Mouse (Mus musculus): Measurements from ENCODE around the gene Aar2. TPM values are rescaled to one million over a fixed set of nuclear protein-coding genes. Genes with fewer than 3 reads are reported as not detected.

The Aar2 gene
- total and polyA plus RNA-seq, 3 experiments, result 28.2 to 34.1 TPM; not detected in 1

- no peaks in the 10 kb centered on the region for H3K36me3 ChIP-seq (ENCODE audit: control insufficient read depth in 1 of 2, insufficient read depth in 2 of 2, low read length in 2 of 2)
- DNase-seq (ENCODE audit: low read depth, low spot score), result no peak
- TF ChIP-seq CTCF (IDR thresholded peaks at IDR 0.05 in 2 of 3, conservative IDR thresholded peaks at IDR 0.05 in 1 of 3; ENCODE audit: control insufficient read depth in 1 of 3, insufficient read depth in 1 of 3, low read depth in 2 of 3, low read length in 3 of 3, poor library complexity in 1 of 3, severe bottlenecking in 1 of 3), result no peak
- TF ChIP-seq TBP (IDR thresholded peaks at IDR 0.05; ENCODE audit: low read depth, low read length), result no peak
- no peak for TF ChIP-seq UBTF (IDR thresholded peaks at IDR 0.05; ENCODE audit: borderline replicate concordance, insufficient read depth, low read depth, low read length)
- TF ChIP-seq ZKSCAN1 (IDR thresholded peaks at IDR 0.05; ENCODE audit: low read depth, low read length), result no peak
- no peak for TF ChIP-seq HCFC1 (IDR thresholded peaks at IDR 0.05; ENCODE audit: low read depth, low read length)
- no peak for TF ChIP-seq EP300 (IDR thresholded peaks at IDR 0.05; ENCODE audit: low read depth in 1 of 2, low read length in 2 of 2)
- no peak for TF ChIP-seq ZC3H11A (IDR thresholded peaks at IDR 0.05; ENCODE audit: low read depth, low read length)
- no peak for TF ChIP-seq POLR2AphosphoS5 (IDR thresholded peaks at IDR 0.05; ENCODE audit: borderline replicate concordance, low read depth, low read length)
- TF ChIP-seq POLR2A (IDR thresholded peaks at IDR 0.05; ENCODE audit: control insufficient read depth in 1 of 2, insufficient read depth in 1 of 2, low read depth in 1 of 2, low read length in 2 of 2, poor library complexity in 1 of 2), result no peak
- no peak for TF ChIP-seq ETS1 (IDR thresholded peaks at IDR 0.05; ENCODE audit: low read depth, low read length)
- no peak for TF ChIP-seq ZMIZ1 (IDR thresholded peaks at IDR 0.05; ENCODE audit: low read depth, low read length)
- no peak for TF ChIP-seq MEF2A (IDR thresholded peaks at IDR 0.05; ENCODE audit: extremely low read depth, insufficient replicate concordance, low read depth, low read length, poor library complexity, severe bottlenecking)
- TF ChIP-seq TCF12 (IDR thresholded peaks at IDR 0.05; ENCODE audit: low read depth, low read length), result no peak
- no peak for TF ChIP-seq MXI1 (IDR thresholded peaks at IDR 0.05; ENCODE audit: low read depth, low read length)
- no peak for TF ChIP-seq MAX (IDR thresholded peaks at IDR 0.05; ENCODE audit: low read length)
- TF ChIP-seq GABPA (IDR thresholded peaks at IDR 0.05; ENCODE audit: low read depth, low read length), result no peak
- TF ChIP-seq CHD2 (IDR thresholded peaks at IDR 0.05; ENCODE audit: low read length), result no peak
- no peak for TF ChIP-seq NRF1 (IDR thresholded peaks at IDR 0.05; ENCODE audit: insufficient read depth, low read depth, low read length, poor library complexity, severe bottlenecking)
- no peak for TF ChIP-seq RCOR1 (IDR thresholded peaks at IDR 0.05; ENCODE audit: low read depth, low read length)
- no peak overlapping the region for H3K4me3 ChIP-seq (ENCODE audit: control insufficient read depth in 1 of 2, insufficient read depth in 1 of 2, low read depth in 2 of 2, low read length in 2 of 2)
- no peaks in the 10 kb centered on the region for H3K79me2 ChIP-seq (ENCODE audit: control insufficient read depth, insufficient read depth, low read length, poor library complexity)
- H3K4me1 ChIP-seq (ENCODE audit: control insufficient read depth in 1 of 2, insufficient read depth in 2 of 2, low read length in 2 of 2), result no peaks in the 10 kb centered on the region
- H3K9me3 ChIP-seq (replicated peaks; ENCODE audit: insufficient read depth, low read length), result no peaks in the 10 kb centered on the region
- H3K27me3 ChIP-seq (ENCODE audit: control insufficient read depth in 1 of 2, insufficient read depth in 2 of 2, low read length in 2 of 2), result no peaks in the 10 kb centered on the region
- H3K27ac ChIP-seq (ENCODE audit: control insufficient read depth, low read depth, low read length), result no peak overlapping the region
- no peak overlapping the region for H3K9ac ChIP-seq (ENCODE audit: control insufficient read depth, low read depth, low read length, poor library complexity, severe bottlenecking)
Measured at GRCm38 (mm10) chr2:156614258-156614556, 66.8 kb downstream of the Aar2 start.

Data from MEL (cell line).